Mouse (Mus musculus): ENCODE measurements around the gene Mcf2l. TPM values are rescaled to one million over a fixed set of nuclear protein-coding genes. Genes with fewer than 3 reads are reported as not detected.

Mcf2l gene
- polyA plus RNA-seq, 1 experiment: 144 TPM

DNA sequence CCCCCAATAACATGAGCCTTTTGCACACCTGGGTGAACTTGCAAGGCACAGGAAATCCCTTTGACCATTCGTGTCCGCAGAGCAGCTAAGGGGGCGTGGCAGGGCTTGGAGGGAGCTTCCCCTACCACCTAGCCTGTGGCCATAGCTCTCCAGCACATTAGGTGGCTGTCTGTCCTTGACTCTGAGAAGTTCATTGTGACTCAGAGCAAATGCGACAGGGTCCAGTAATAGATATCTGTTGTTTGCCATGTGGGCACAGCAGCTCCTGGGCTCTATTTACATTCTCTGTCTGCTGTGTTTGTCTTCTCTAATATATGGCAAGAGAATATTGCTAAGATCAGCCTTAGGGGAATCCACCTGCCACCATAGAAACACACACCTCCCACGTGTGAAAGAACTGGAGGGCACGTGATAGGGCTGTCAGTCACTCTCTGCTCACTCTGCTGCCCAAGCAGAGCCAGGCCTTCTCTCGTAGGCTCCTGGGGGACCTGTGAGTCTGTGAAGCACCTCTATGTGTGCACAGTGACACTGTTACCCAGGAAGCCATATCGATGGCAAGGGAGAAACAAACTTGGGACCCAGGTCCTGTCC is 60.9 kb downstream of the Mcf2l start:
- Histone ChIP-seq H3K27ac (ENCODE audit: insufficient read depth, low read length) (no peak overlapping the region), H3K4me3 (ENCODE audit: insufficient read depth, low read length) (no peak overlapping the region), H3K4me1 (ENCODE audit: control insufficient read depth, insufficient read depth, low read length) (peaks cover 18% of the 10 kb centered on the region)
- TF ChIP-seq POLR2A (IDR thresholded peaks at IDR 0.05; ENCODE audit: extremely low read depth, insufficient read depth, low read length): no peak
- TF ChIP-seq CTCF (IDR thresholded peaks at IDR 0.05; ENCODE audit: extremely low read depth, insufficient read depth, low read length): no peak

DNA sequence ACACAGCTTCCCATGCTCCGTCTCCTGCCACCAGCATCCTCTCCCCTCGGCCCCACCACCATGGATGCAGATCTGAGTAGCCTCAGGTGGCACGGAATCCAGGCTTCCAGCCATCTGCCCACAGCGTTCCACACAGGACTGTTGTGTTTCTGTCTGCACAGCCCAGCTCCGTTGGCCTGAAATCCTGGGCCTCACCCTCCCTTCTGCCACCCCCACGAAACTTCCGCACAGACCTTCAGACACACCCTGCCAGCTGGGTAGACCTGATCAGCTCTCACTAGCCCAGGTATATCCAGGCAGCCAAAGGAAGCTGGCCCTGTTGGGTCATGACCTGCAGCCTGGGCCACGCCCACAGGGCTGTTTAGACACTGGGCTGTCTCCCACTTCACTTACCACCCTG is 66.9 kb downstream of the Mcf2l start:
- peaks cover 7% of the 10 kb centered on the region for H3K4me1 ChIP-seq (ENCODE audit: control insufficient read depth, insufficient read depth, low read length)
- H3K27ac ChIP-seq (ENCODE audit: insufficient read depth, low read length): no peak overlapping the region
- H3K4me3 ChIP-seq (ENCODE audit: insufficient read depth, low read length): no peak overlapping the region
- TF ChIP-seq CTCF (IDR thresholded peaks at IDR 0.05; ENCODE audit: extremely low read depth, insufficient read depth, low read length) (no peak), POLR2A (IDR thresholded peaks at IDR 0.05; ENCODE audit: extremely low read depth, insufficient read depth, low read length) (no peak)

DNA sequence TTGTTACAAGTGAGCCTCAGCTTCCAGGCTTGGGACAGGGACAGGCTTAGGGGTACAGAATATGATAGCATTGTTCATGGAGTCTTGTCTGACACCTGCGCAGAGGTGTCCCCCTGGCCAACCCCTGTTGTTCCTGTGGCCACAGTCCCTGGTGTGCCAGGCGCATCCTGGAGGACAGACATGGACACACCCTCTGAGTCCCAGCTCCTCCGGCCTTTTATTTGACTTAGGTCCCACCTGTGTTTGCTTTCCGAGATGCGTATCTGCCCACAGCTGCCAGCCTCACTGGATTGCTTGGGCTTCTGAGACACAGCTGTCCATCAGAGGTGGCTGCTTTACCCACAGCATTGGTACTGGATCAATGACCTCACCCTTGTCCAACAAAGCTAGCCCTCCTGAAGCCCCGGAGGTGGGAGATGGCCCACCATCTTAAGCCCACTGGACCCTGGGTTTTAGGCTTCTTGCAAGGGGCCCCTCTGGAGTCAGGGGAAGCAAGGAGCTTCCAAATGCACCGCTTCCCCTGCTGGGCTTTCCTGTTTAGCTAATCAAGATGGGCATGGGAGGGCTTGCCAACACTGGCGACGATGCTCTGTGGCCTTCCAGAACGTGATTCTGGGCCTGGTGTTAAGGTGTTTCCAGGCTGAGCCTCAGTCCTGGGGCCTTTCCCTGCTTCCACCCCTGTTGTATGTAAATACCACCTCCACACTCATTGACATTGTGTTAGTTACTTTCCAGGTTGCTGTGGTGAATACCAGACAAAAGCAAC is 67.7 kb downstream of the Mcf2l start:
- H3K27ac ChIP-seq (ENCODE audit: insufficient read depth, low read length): no peak overlapping the region
- no peak overlapping the region for H3K4me3 ChIP-seq (ENCODE audit: insufficient read depth, low read length)
- peaks cover 7% of the 10 kb centered on the region for H3K4me1 ChIP-seq (ENCODE audit: control insufficient read depth, insufficient read depth, low read length)
- TF ChIP-seq CTCF (IDR thresholded peaks at IDR 0.05; ENCODE audit: extremely low read depth, insufficient read depth, low read length) (no peak), POLR2A (IDR thresholded peaks at IDR 0.05; ENCODE audit: extremely low read depth, insufficient read depth, low read length) (no peak)

DNA sequence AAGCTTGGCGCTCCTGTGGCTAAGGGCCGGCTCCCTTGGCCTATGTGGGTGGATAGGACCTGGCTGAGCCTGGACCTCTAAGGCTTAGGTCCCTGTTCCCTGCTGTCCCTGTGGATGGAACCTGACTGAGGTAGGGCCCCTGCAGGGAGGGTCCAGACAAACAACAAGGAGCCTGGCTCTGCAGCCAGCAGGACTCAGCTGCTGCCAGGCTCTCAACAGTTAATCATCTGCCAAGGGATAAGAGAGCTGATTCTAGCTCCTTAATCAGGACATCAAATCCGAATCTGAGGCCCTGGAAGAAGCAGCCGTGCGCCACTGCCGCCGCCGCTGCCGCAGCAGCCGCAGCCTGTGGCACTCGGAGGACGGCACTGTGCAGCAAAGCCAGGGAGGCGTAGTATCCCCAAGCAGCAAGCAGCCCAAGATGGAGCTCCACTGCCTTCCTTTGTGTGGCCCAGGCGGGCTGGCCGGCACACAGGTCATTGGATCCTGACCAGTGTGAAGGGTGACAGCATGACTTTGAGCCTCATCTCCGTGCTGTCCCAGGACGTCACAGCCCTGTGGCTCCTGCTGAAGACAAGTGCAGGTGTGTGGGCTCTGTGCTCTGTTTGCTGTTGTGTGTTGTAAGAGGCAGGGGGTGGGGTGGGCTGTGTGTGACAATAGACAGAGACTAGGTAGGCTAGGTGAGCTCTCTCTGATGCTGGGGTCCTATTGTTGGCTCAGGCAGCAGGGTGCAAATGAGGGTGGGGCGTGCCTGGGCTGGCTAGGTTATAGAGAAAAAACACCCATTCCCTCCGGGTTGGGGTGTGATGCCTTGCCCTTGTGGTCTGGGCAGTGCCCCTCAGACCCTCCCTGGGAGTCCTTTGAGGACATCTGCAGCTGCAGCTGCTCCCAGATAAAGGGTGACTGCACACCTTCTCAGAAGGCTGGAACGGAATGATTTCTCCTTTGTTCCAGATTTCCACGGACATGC is 74.3 kb downstream of the Mcf2l start:
- H3K27ac ChIP-seq (ENCODE audit: insufficient read depth, low read length): peak overlapping the region; percentile 9
- H3K4me1 ChIP-seq (ENCODE audit: control insufficient read depth, insufficient read depth, low read length): peaks cover 14% of the 10 kb centered on the region
- peak overlapping the region; percentile 45 for H3K4me3 ChIP-seq (ENCODE audit: insufficient read depth, low read length)
- TF ChIP-seq CTCF (IDR thresholded peaks at IDR 0.05; ENCODE audit: extremely low read depth, insufficient read depth, low read length) (no peak), POLR2A (IDR thresholded peaks at IDR 0.05; ENCODE audit: extremely low read depth, insufficient read depth, low read length) (no peak; the same call in 1 of the 2 replicates)

DNA sequence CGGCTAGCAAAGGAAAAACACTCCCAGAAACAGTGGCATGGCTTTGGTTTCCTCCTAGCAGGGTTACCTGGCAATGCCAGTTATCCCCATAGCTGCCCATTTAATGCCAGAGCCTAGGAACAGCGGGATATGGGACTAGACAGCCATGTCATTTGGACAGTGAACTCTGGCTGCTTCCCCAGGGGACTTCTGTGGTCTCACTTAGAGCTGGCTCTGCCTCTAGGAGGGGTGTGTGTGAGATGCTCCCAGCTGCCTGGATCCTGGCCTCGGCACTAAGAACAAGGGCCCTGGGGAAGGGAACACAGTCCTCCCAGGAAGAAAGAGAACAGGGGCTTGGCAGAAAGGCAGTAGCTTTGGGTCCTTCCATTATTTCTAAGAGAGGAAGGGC is 75.0 kb downstream of the Mcf2l start:
- no peak for TF ChIP-seq CTCF (IDR thresholded peaks at IDR 0.05; ENCODE audit: extremely low read depth, insufficient read depth, low read length)
- TF ChIP-seq POLR2A (IDR thresholded peaks at IDR 0.05; ENCODE audit: extremely low read depth, insufficient read depth, low read length): no peak
- peaks cover 14% of the 10 kb centered on the region for H3K4me1 ChIP-seq (ENCODE audit: control insufficient read depth, insufficient read depth, low read length)

DNA sequence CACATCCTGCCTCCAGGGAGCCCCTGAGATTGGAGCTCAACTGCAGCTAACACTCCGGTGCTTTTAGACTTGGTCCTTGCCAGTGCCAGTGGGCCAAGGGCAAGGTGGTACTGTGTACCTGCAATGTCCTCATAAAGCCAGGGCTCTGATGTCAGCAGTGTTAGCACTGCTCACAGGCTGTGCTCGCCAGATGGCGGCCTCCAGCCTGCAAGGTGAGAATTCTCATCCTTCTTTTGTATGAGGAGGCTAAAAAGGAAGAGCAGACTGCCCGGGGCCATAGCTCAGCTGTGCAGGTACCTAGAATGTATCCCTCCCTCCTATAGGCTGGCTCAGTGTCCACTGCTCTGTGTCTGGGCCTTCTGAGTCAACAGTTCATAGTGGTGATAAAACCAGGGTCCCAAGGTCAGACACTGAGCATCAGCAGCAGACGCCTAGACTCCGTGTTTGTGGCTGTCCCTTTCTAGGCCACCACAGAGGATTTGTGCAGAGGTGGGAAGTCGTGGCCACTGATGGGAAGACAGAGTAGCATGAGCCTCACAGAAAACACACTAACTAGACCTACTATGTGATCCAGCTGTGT is 77.5 kb downstream of the Mcf2l start:
- Histone ChIP-seq H3K27ac (ENCODE audit: insufficient read depth, low read length) (no peak overlapping the region), H3K4me1 (ENCODE audit: control insufficient read depth, insufficient read depth, low read length) (peaks cover 14% of the 10 kb centered on the region), H3K4me3 (ENCODE audit: insufficient read depth, low read length) (no peak overlapping the region)
- TF ChIP-seq CTCF (IDR thresholded peaks at IDR 0.05; ENCODE audit: extremely low read depth, insufficient read depth, low read length) (no peak), POLR2A (IDR thresholded peaks at IDR 0.05; ENCODE audit: extremely low read depth, insufficient read depth, low read length) (no peak)

More for the DNA sequence above, 75.0 kb downstream of the Mcf2l start:
- Histone ChIP-seq H3K4me3 (ENCODE audit: insufficient read depth, low read length) (peak overlapping the region; percentile 45), H3K27ac (ENCODE audit: insufficient read depth, low read length) (peak overlapping the region; percentile 9; the same call in 1 of the 2 replicates)

DNA sequence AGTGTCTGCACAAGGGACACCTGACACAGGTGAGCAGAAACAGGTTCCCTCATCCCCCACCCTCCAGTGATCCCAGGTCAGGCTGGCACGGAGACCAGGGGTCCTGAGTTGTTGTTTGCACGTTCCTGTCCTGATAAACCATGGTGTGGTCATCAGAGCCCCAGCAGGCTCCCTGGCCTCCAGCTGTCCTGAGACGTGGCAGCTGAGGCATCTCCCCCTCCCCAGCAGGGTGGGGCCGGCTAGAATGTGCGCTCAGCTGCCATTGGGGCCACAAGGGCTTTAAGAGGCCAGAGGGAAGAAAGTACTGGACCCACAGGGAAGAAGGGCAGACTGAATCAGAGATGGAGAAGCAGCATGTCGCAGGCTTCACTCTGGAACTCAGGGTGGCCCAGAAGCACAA is 79.1 kb downstream of the Mcf2l start:
- no peak overlapping the region for H3K4me3 ChIP-seq (ENCODE audit: insufficient read depth, low read length)
- H3K27ac ChIP-seq (ENCODE audit: insufficient read depth, low read length): no peak overlapping the region
- TF ChIP-seq POLR2A (IDR thresholded peaks at IDR 0.05; ENCODE audit: extremely low read depth, insufficient read depth, low read length) (no peak), CTCF (IDR thresholded peaks at IDR 0.05; ENCODE audit: extremely low read depth, insufficient read depth, low read length) (no peak)
- peaks cover 12% of the 10 kb centered on the region for H3K4me1 ChIP-seq (ENCODE audit: control insufficient read depth, insufficient read depth, low read length)

DNA sequence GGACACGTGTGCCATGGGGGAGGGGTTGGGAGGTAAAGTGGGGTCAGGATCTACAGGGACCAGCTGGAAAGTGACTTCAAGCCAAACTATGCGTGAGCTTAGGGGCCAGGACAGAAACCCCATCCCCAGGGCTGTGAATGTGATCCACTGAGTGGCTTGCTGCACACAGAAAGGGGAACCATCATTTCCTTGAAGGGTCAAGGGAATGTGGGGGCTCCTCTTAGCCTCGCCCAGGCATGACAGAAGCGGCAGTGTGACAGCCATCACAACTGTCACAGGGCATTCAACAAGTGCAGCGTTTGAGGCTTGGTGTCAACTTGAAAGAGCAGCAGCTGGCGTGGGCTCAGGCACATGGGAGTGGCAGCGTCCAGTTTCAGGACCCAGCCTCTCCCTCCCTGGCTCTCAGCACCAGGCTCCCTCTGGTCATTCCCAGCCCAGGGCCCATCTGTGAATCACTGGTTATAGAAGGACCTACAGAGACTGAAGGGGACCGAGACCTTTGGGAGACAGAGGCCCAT is 81.8 kb downstream of the Mcf2l start:
- no peak overlapping the region for H3K4me3 ChIP-seq (ENCODE audit: insufficient read depth, low read length)
- TF ChIP-seq POLR2A (IDR thresholded peaks at IDR 0.05; ENCODE audit: extremely low read depth, insufficient read depth, low read length): no peak
- TF ChIP-seq CTCF (IDR thresholded peaks at IDR 0.05; ENCODE audit: extremely low read depth, insufficient read depth, low read length): no peak
- no peak overlapping the region for H3K27ac ChIP-seq (ENCODE audit: insufficient read depth, low read length)
- peaks cover 4% of the 10 kb centered on the region for H3K4me1 ChIP-seq (ENCODE audit: control insufficient read depth, insufficient read depth, low read length)

DNA sequence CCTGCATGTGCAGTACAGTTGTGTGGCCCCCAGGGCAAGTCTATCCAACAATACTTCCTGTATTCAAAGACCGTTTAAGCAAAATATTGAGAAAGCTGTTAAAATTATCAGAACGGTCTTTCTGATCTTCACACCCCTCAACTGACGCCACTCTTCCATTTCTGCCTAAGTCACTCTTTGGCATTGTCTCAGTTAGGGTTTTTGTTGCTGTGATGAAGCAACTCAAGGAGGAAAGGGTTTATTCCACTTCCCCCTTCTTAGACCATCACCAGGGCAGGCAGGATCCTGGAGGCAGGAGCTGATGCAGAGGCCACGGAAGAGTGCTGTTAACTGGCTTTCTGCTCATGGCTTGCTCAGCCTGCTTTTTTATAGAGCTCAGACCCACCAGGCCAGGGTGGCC is 82.3 kb downstream of the Mcf2l start:
- H3K4me1 ChIP-seq (ENCODE audit: control insufficient read depth, insufficient read depth, low read length): peaks cover 7% of the 10 kb centered on the region; the same call in 1 of the 2 replicates
- TF ChIP-seq POLR2A (IDR thresholded peaks at IDR 0.05; ENCODE audit: extremely low read depth, insufficient read depth, low read length): no peak
- no peak for TF ChIP-seq CTCF (IDR thresholded peaks at IDR 0.05; ENCODE audit: extremely low read depth, insufficient read depth, low read length)
- H3K27ac ChIP-seq (ENCODE audit: insufficient read depth, low read length): no peak overlapping the region
- H3K4me3 ChIP-seq (ENCODE audit: insufficient read depth, low read length): no peak overlapping the region

Data from cortical plate, adult 2 months (tissue).